Comparison of ENCODE assay signal across 8 mouse cellular contexts in genomic region chr3:142294616-142295286, GRCm38 (mm10).
DNase-seq lines count a peak whose midpoint lies in the region; ATAC-seq lines count a peak whose summit lies in the region.

No protein-coding gene starts in this region.

- H3K4me1 ChIP-seq in heart, embryonic 14.5 days (ENCODE audit: control insufficient read depth in 2 of 2, insufficient read depth in 2 of 2, low read length in 2 of 2): no peaks in the 10 kb centered on the region

- H3K4me3 ChIP-seq in heart, embryonic 14.5 days (ENCODE audit: control insufficient read depth in 1 of 2, insufficient read depth in 1 of 2, low read depth in 1 of 2, low read length in 2 of 2): no peak overlapping the region

- 34% methylated on average over 7 of the region's 7 CpGs for WGBS in heart, embryonic 14.5 days

- no peaks in the 10 kb centered on the region for H3K9me3 ChIP-seq in heart, embryonic 14.5 days (ENCODE audit: control insufficient read depth, low read length)

- peak; percentile 95 for ATAC-seq in frontal cortex, adult (ENCODE audit: low TSS enrichment)
- ATAC-seq in heart, embryonic 14.5 days (ENCODE audit: insufficient number of reproducible peaks, insufficient read depth, low FRiP score, low read depth): 0 out of 2 replicates have a peak, but pooled peaks have one; percentile 47
- no peak for ATAC-seq in erythroblast, adult 5-6 weeks (replicated peaks; ENCODE audit: low FRiP score, poor library complexity, severe bottlenecking)

- no peak overlapping the region for H3K27ac ChIP-seq in heart, embryonic 14.5 days (replicated peaks in 1 of 2; ENCODE audit: control insufficient read depth in 1 of 2, insufficient read depth in 1 of 2, low read depth in 2 of 2, low read length in 2 of 2)

- H3K9ac ChIP-seq in heart, embryonic 14.5 days (ENCODE audit: low read length): no peak overlapping the region

- intact Hi-C loops in left cerebral cortex, postnatal 25 days (cut with DNase I): loop anchor here (1.0 kb wide), 2 partner anchors 149 to 180 kb away; no protein-coding TSS in a partner anchor

- no peaks in the 10 kb centered on the region for H3K27me3 ChIP-seq in heart, embryonic 14.5 days (ENCODE audit: control insufficient read depth, insufficient read depth, low read length)

- no peak overlapping the region for H3K4me2 ChIP-seq in heart, embryonic 14.5 days (ENCODE audit: low read length)

- DNase-seq in frontal cortex, postnatal 10 days (ENCODE audit: low spot score in 2 of 2): no peak
- DNase-seq in 3T3-L1 (ENCODE audit: low read depth, low spot score): peak; percentile 92
- peak; percentile 45 for DNase-seq in R1 (ENCODE audit: low read depth, low spot score)
- peak; percentile 54 to 72 for DNase-seq in left cerebral cortex, postnatal 25 days (ENCODE audit: low spot score in 2 of 2)
- peak; percentile 85 for DNase-seq in naive thymus-derived CD4-positive, alpha-beta T cell, adult 2 months (ENCODE audit: low read depth)

- H3K36me3 ChIP-seq in heart, embryonic 14.5 days (ENCODE audit: control insufficient read depth, insufficient read depth, low read length): peaks cover 28% of the 10 kb centered on the region

Comparison
In these comparisons a context has a peak if more than half of its experiments do, and no peak if none do; other contexts are left out.
1. DNase-seq: peak in 3T3-L1 (single experiment), R1 (single experiment), left cerebral cortex, postnatal 25 days (2 of 2) and naive thymus-derived CD4-positive, alpha-beta T cell, adult 2 months (single experiment); none in frontal cortex, postnatal 10 days (0 of 2).